Mouse (Mus musculus): ENCODE data around the gene Map2k4. TPM values are rescaled to one million over a fixed set of nuclear protein-coding genes. Genes with fewer than 3 reads are reported as not detected.

Gene Map2k4
- polyA plus RNA-seq, 1 experiment: 7.6 TPM

- Histone ChIP-seq H3K36me3 (ENCODE audit: control insufficient read depth, insufficient read depth, low read length) (peaks cover 7% of the 10 kb centered on the region; the same call in 1 of the 2 replicates), H3K27ac (ENCODE audit: insufficient read depth, low read length) (no peak overlapping the region), H3K4me3 (ENCODE audit: extremely low read depth, insufficient read depth, insufficient read length) (no peak overlapping the region), H3K4me1 (ENCODE audit: control insufficient read depth, insufficient read depth, insufficient read length) (peaks cover 3% of the 10 kb centered on the region; the same call in 1 of the 2 replicates), H3K27me3 (ENCODE audit: control insufficient read depth, insufficient read depth, low read length) (no peaks in the 10 kb centered on the region)
- DNase-seq (ENCODE audit: low read depth in 1 of 2, low spot score in 2 of 2): peak in 1 of 2 experiments; percentile 3
- TF ChIP-seq CTCF (IDR thresholded peaks at IDR 0.05; ENCODE audit: extremely low read depth, insufficient read depth, insufficient read length, insufficient replicate concordance) (no peak), POLR2A (IDR thresholded peaks at IDR 0.05; ENCODE audit: low read depth, low read length) (no peak)
- WGBS: 48% methylated on average over 4 of the region's 4 CpGs
Observed at GRCm38 (mm10) chr11:65704861-65705260, 83.2 kb downstream of the Map2k4 start.

GRCm38 (mm10) chr11:65678824-65679402 is 109.2 kb downstream of the Map2k4 start:
- Histone ChIP-seq H3K4me1 (ENCODE audit: control insufficient read depth, insufficient read depth, insufficient read length) (no peaks in the 10 kb centered on the region), H3K27ac (ENCODE audit: insufficient read depth, low read length) (no peak overlapping the region), H3K4me3 (ENCODE audit: extremely low read depth, insufficient read depth, insufficient read length) (no peak overlapping the region), H3K27me3 (ENCODE audit: control insufficient read depth, insufficient read depth, low read length) (no peaks in the 10 kb centered on the region; the same call in 1 of the 2 replicates), H3K36me3 (ENCODE audit: control insufficient read depth, insufficient read depth, low read length) (no peaks in the 10 kb centered on the region)
- TF ChIP-seq POLR2A (IDR thresholded peaks at IDR 0.05; ENCODE audit: low read depth, low read length): no peak
- TF ChIP-seq CTCF (IDR thresholded peaks at IDR 0.05; ENCODE audit: extremely low read depth, insufficient read depth, insufficient read length, insufficient replicate concordance): no peak
- DNase-seq (ENCODE audit: low read depth in 1 of 2, low spot score in 2 of 2): no peak
- 44% methylated on average over 12 of the region's 12 CpGs for WGBS

- no peaks in the 10 kb centered on the region for H3K36me3 ChIP-seq (ENCODE audit: control insufficient read depth, insufficient read depth, low read length)
- 82% methylated on average over 6 of the region's 6 CpGs for WGBS
- no peaks in the 10 kb centered on the region for H3K4me1 ChIP-seq (ENCODE audit: control insufficient read depth, insufficient read depth, insufficient read length)
- H3K27ac ChIP-seq (ENCODE audit: insufficient read depth, low read length): no peak overlapping the region
- DNase-seq (ENCODE audit: low read depth in 1 of 2, low spot score in 2 of 2): no peak
- H3K27me3 ChIP-seq (ENCODE audit: control insufficient read depth, insufficient read depth, low read length): no peaks in the 10 kb centered on the region
- TF ChIP-seq POLR2A (IDR thresholded peaks at IDR 0.05; ENCODE audit: low read depth, low read length) (no peak), CTCF (IDR thresholded peaks at IDR 0.05; ENCODE audit: extremely low read depth, insufficient read depth, insufficient read length, insufficient replicate concordance) (no peak)
- no peak overlapping the region for H3K4me3 ChIP-seq (ENCODE audit: extremely low read depth, insufficient read depth, insufficient read length)
Observed at GRCm38 (mm10) chr11:65667348-65667969, 120.6 kb downstream of the Map2k4 start.

- H3K27ac ChIP-seq (ENCODE audit: insufficient read depth, low read length): no peak overlapping the region
- WGBS: 83% methylated on average over 6 of the region's 6 CpGs
- H3K36me3 ChIP-seq (ENCODE audit: control insufficient read depth, insufficient read depth, low read length): no peaks in the 10 kb centered on the region
- DNase-seq (ENCODE audit: low read depth in 1 of 2, low spot score in 2 of 2): no peak
- H3K27me3 ChIP-seq (ENCODE audit: control insufficient read depth, insufficient read depth, low read length): no peaks in the 10 kb centered on the region
- no peaks in the 10 kb centered on the region for H3K4me1 ChIP-seq (ENCODE audit: control insufficient read depth, insufficient read depth, insufficient read length)
- TF ChIP-seq POLR2A (IDR thresholded peaks at IDR 0.05; ENCODE audit: low read depth, low read length) (no peak), CTCF (IDR thresholded peaks at IDR 0.05; ENCODE audit: extremely low read depth, insufficient read depth, insufficient read length, insufficient replicate concordance) (no peak)
- H3K4me3 ChIP-seq (ENCODE audit: extremely low read depth, insufficient read depth, insufficient read length): no peak overlapping the region
Observed at GRCm38 (mm10) chr11:65664903-65665302, 123.2 kb downstream of the Map2k4 start.

- Histone ChIP-seq H3K4me3 (ENCODE audit: extremely low read depth, insufficient read depth, insufficient read length) (no peak overlapping the region), H3K27me3 (ENCODE audit: control insufficient read depth, insufficient read depth, low read length) (no peaks in the 10 kb centered on the region)
- DNase-seq (ENCODE audit: low read depth in 1 of 2, low spot score in 2 of 2): no peak
Observed at GRCm38 (mm10) chr11:65661790-65662522, 126.1 kb downstream of the Map2k4 start.

GRCm38 (mm10) chr11:65653932-65654331 is 134.2 kb downstream of the Map2k4 start:
- Histone ChIP-seq H3K4me1 (ENCODE audit: control insufficient read depth, insufficient read depth, insufficient read length) (no peaks in the 10 kb centered on the region), H3K27me3 (ENCODE audit: control insufficient read depth, insufficient read depth, low read length) (no peaks in the 10 kb centered on the region), H3K36me3 (ENCODE audit: control insufficient read depth, insufficient read depth, low read length) (no peaks in the 10 kb centered on the region), H3K27ac (ENCODE audit: insufficient read depth, low read length) (no peak overlapping the region), H3K4me3 (ENCODE audit: extremely low read depth, insufficient read depth, insufficient read length) (no peak overlapping the region)
- TF ChIP-seq POLR2A (IDR thresholded peaks at IDR 0.05; ENCODE audit: low read depth, low read length) (no peak), CTCF (IDR thresholded peaks at IDR 0.05; ENCODE audit: extremely low read depth, insufficient read depth, insufficient read length, insufficient replicate concordance) (no peak)
- DNase-seq (ENCODE audit: low read depth in 1 of 2, low spot score in 2 of 2): no peak
- 84% methylated on average over 8 of the region's 8 CpGs for WGBS

More at GRCm38 (mm10) chr11:65661790-65662522, 126.1 kb downstream of the Map2k4 start:
- Histone ChIP-seq H3K27ac (ENCODE audit: insufficient read depth, low read length) (no peak overlapping the region), H3K36me3 (ENCODE audit: control insufficient read depth, insufficient read depth, low read length) (no peaks in the 10 kb centered on the region), H3K4me1 (ENCODE audit: control insufficient read depth, insufficient read depth, insufficient read length) (no peaks in the 10 kb centered on the region)
- TF ChIP-seq CTCF (IDR thresholded peaks at IDR 0.05; ENCODE audit: extremely low read depth, insufficient read depth, insufficient read length, insufficient replicate concordance): no peak
- no peak for TF ChIP-seq POLR2A (IDR thresholded peaks at IDR 0.05; ENCODE audit: low read depth, low read length)
- WGBS: 53% methylated on average over 8 of the region's 8 CpGs

All from spleen, adult 2 months (tissue).